In the genomic region with DNA sequence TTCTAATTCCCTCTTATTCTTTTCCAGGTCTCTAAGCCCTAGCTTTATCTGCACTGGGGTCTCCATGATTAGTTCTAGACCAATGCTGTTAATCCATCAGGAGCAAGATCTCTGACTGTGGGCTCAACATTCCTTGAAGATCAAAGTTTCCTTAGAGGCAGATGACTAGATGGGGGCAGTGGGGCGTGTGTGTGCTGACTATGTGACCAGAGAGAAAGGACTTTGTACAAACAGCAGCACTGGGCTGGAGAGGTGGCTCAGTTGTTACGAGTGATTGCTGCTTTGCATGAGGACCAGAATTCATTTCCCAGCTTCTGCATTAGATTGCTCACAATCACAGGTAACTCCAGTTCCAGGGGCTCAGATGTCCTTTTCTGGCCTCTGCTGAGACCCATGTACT, we compare ENCODE assay signal across 19 mouse cellular contexts.
"Had no signal": no experiment of that assay in that cellular context is flagged by ENCODE, and none has a peak within 500 bp of the region (broad histone marks: within the 10 kb centered on the region; RNA-seq: fewer than 3 reads in every experiment).

No protein-coding gene starts in this region.

- H3K27ac ChIP-seq: hindbrain, embryonic 13.5 days; kidney, postnatal 0 days; left cerebral cortex, adult 2 months; limb, embryonic 12.5 days; limb, embryonic 15.5 days; liver, embryonic 14.5 days; macrophage; stomach, postnatal 0 days had no signal

- H3K4me3 ChIP-seq: hindbrain, embryonic 13.5 days; left cerebral cortex, adult 2 months; limb, embryonic 12.5 days; limb, embryonic 15.5 days had no signal

- H3K9ac ChIP-seq: hindbrain, embryonic 13.5 days; limb, embryonic 12.5 days; limb, embryonic 15.5 days; liver, embryonic 14.5 days; liver, postnatal 0 days; lung, embryonic 14.5 days had no signal

- ATAC-seq: hindbrain, embryonic 16.5 days; liver, postnatal 0 days; lung, postnatal 0 days had no signal

- H3K4me1 ChIP-seq: hindbrain, embryonic 13.5 days; limb, embryonic 12.5 days had no signal

- DNase-seq: layer of hippocampus, postnatal 36 days; left cerebral cortex, postnatal 4 days; liver, postnatal 0 days; lung, embryonic 14.5 days; midbrain, embryonic 14.5 days; thymus, adult 2 months; thymus, postnatal 14 days; thymus, postnatal 4 days had no signal

- H3K4me2 ChIP-seq: hindbrain, embryonic 13.5 days; limb, embryonic 12.5 days; limb, embryonic 15.5 days; liver, embryonic 11.5 days; lung, embryonic 14.5 days had no signal

- H3K36me3 ChIP-seq: hindbrain, embryonic 13.5 days; limb, embryonic 12.5 days; limb, embryonic 15.5 days had no signal

- H3K27me3 ChIP-seq: hindbrain, embryonic 13.5 days; limb, embryonic 12.5 days; limb, embryonic 15.5 days had no signal

- H3K9me3 ChIP-seq: hindbrain, embryonic 13.5 days; limb, embryonic 12.5 days; limb, embryonic 15.5 days had no signal
